8 mouse cellular contexts compared by ENCODE assay signal in genomic region chr7:16875310-16875325, GRCm38 (mm10). TPM values are rescaled to one million over a fixed set of nuclear protein-coding genes. Genes with fewer than 3 reads are reported as not detected.
DNase-seq lines count a peak whose midpoint lies in the region; ATAC-seq and TF ChIP-seq lines count a peak whose summit lies in the region.

Gene Dact3, plus strand, starts transcription at chr7:16875317.

- peak within 1 kb of the TSS; percentile 90 for H3K27ac ChIP-seq in forebrain, embryonic 15.5 days (replicated peaks)
- peak within 1 kb of the TSS; percentile 84 for H3K27ac ChIP-seq in midbrain, postnatal 0 days (ENCODE audit: low read depth, low read length)

- H3K4me2 ChIP-seq in forebrain, embryonic 15.5 days (replicated peaks): peak within 1 kb of the TSS; percentile 92
- peak within 1 kb of the TSS; percentile 60 for H3K4me2 ChIP-seq in midbrain, postnatal 0 days (ENCODE audit: low read depth, low read length, poor library complexity, severe bottlenecking)

- no peak for TF ChIP-seq CTCF in midbrain, postnatal 0 days (IDR thresholded peaks at IDR 0.05)

- H3K4me1 ChIP-seq in megakaryocyte, embryonic 14.5 days: peaks cover 43% of the 10 kb centered on the region
- H3K4me1 ChIP-seq in forebrain, embryonic 15.5 days: peaks cover 35% of the 10 kb centered on the region
- peaks cover 4% of the 10 kb centered on the region; the same call in 1 of the 2 replicates for H3K4me1 ChIP-seq in midbrain, postnatal 0 days (ENCODE audit: insufficient read depth, low read length)

- ATAC-seq in megakaryocyte, adult 5-6 weeks (ENCODE audit: poor library complexity, severe bottlenecking): no peak
- no peak for ATAC-seq in forebrain, embryonic 15.5 days (replicated peaks)
- ATAC-seq in midbrain, postnatal 0 days (ENCODE audit: low FRiP score): no peak

- WGBS in forebrain, embryonic 15.5 days: 0% methylated on average over 1 of the region's 1 CpGs
- WGBS in midbrain, postnatal 0 days: 0% methylated on average over 1 of the region's 1 CpGs

- peaks cover 13% of the 10 kb centered on the region for H3K27me3 ChIP-seq in megakaryocyte, embryonic 14.5 days (replicated peaks)
- H3K27me3 ChIP-seq in forebrain, embryonic 15.5 days: no peaks in the 10 kb centered on the region
- H3K27me3 ChIP-seq in midbrain, postnatal 0 days (ENCODE audit: insufficient read depth, low read length): no peaks in the 10 kb centered on the region

- peak within 1 kb of the TSS; percentile 78 for H3K9ac ChIP-seq in forebrain, embryonic 15.5 days (replicated peaks)
- peak within 1 kb of the TSS; percentile 95 for H3K9ac ChIP-seq in midbrain, postnatal 0 days (replicated peaks; ENCODE audit: low read length, poor library complexity, severe bottlenecking)

- H3K9me3 ChIP-seq in megakaryocyte, embryonic 14.5 days: no peaks in the 10 kb centered on the region
- no peaks in the 10 kb centered on the region for H3K9me3 ChIP-seq in forebrain, embryonic 15.5 days
- no peaks in the 10 kb centered on the region for H3K9me3 ChIP-seq in midbrain, postnatal 0 days (ENCODE audit: low read length)

- DNase-seq in layer of hippocampus, postnatal 14 days (ENCODE audit: low spot score in 2 of 2): no peak
- no peak for DNase-seq in midbrain, postnatal 0 days (ENCODE audit: low spot score)
- no peak for DNase-seq in retina, embryonic 14.5 days (ENCODE audit: low spot score)
- DNase-seq in cerebellum, postnatal 25 days: no peak
- DNase-seq in testis, postnatal 10 days (ENCODE audit: low spot score): no peak

- peak within 1 kb of the TSS; percentile 95 for H3K4me3 ChIP-seq in megakaryocyte, embryonic 14.5 days (replicated peaks)
- peak within 1 kb of the TSS; percentile 85 for H3K4me3 ChIP-seq in forebrain, embryonic 15.5 days
- H3K4me3 ChIP-seq in midbrain, postnatal 0 days (ENCODE audit: low read depth, low read length): peak within 1 kb of the TSS; percentile 85

- H3K36me3 ChIP-seq in megakaryocyte, embryonic 14.5 days (replicated peaks; ENCODE audit: low read length): peaks cover 28% of the 10 kb centered on the region
- no peaks in the 10 kb centered on the region; the same call in 1 of the 2 replicates for H3K36me3 ChIP-seq in forebrain, embryonic 15.5 days
- H3K36me3 ChIP-seq in midbrain, postnatal 0 days (ENCODE audit: insufficient read depth, low read length): peaks cover 3% of the 10 kb centered on the region; the same call in 1 of the 2 replicates

RNA-seq across cellular contexts. Expression of gene Dact3, which starts in this region (rescaled TPM):
- 3.3 and 10.9 TPM in 2 replicates for polyA plus RNA-seq in megakaryocyte, embryonic 14.5 days (2012; ENCODE audit: insufficient read depth, low replicate concordance)
- total RNA-seq in megakaryocyte, adult 5-6 weeks (2015): 0.09 and 0.23 TPM in 2 replicates
- total RNA-seq in megakaryocyte, adult 5-6 weeks (2017): 0.15 and 0.16 TPM in 2 replicates
- 3.3 and 3.4 TPM in 2 replicates for polyA plus RNA-seq in forebrain, embryonic 15.5 days (2015; fragmentation: Nextera tagmentation; extraction: Ambion mirVana)
- 100 to 1,000 TPM; 115 to 120 TPM for total RNA-seq in layer of hippocampus, postnatal 14 days (2021)
- total RNA-seq in midbrain, postnatal 0 days (2014; rRNA removed): 86.0 and 107 TPM in 2 replicates
- 7.5 and 7.7 TPM in 2 replicates for polyA plus RNA-seq in midbrain, postnatal 0 days (2015; fragmentation: Nextera tagmentation; extraction: Ambion mirVana)

Comparison
In these comparisons a context has a peak if more than half of its experiments do, and no peak if none do; other contexts are left out.
1. RNA of gene Dact3 (total RNA-seq): 115 to 120 TPM in layer of hippocampus, postnatal 14 days and 86.0 to 107 TPM in midbrain, postnatal 0 days; 0.09 to 0.23 TPM in megakaryocyte, adult 5-6 weeks; every median in the first group is over 10 times any median in the second.
2. Peak in every context shown above with its lines, with median percentiles within 50 percentile points of each other: H3K4me3 ChIP-seq.